In genomic region chr6:34713169-34713568, GRCm38 (mm10) we compare ENCODE assay signal across 18 mouse cellular contexts.
DNase-seq lines count a peak whose midpoint lies in the region; ATAC-seq and TF ChIP-seq lines count a peak whose summit lies in the region.
"Had no signal": no experiment of that assay in that cellular context is flagged by ENCODE, and none has a peak within 500 bp of the region (broad histone marks: within the 10 kb centered on the region; RNA-seq: fewer than 3 reads in every experiment).

No protein-coding gene starts in this region.

- H3K9ac ChIP-seq in forebrain, embryonic 14.5 days (ENCODE audit: low read length): no peak overlapping the region
- H3K9ac ChIP-seq in midbrain, embryonic 12.5 days (replicated peaks): 0 out of 2 replicates have a peak overlapping the region, but pooled peaks have one; percentile 3
- H3K9ac ChIP-seq in midbrain, embryonic 11.5 days (ENCODE audit: low read length): no peak overlapping the region
- H3K9ac ChIP-seq in stomach, postnatal 0 days (ENCODE audit: low read length): no peak overlapping the region
- H3K9ac ChIP-seq: hindbrain, embryonic 14.5 days; limb, embryonic 12.5 days; lung, embryonic 14.5 days had no signal

- no peak overlapping the region for H3K4me3 ChIP-seq in forebrain, embryonic 10.5 days
- H3K4me3 ChIP-seq in forebrain, embryonic 14.5 days (ENCODE audit: low read depth, low read length): no peak overlapping the region
- no peak overlapping the region for H3K4me3 ChIP-seq in kidney, adult 2 months (ENCODE audit: insufficient read depth, low read depth, low read length)
- H3K4me3 ChIP-seq in midbrain, embryonic 12.5 days: no peak overlapping the region
- H3K4me3 ChIP-seq in midbrain, embryonic 11.5 days (ENCODE audit: low read depth, low read length): no peak overlapping the region
- no peak overlapping the region for H3K4me3 ChIP-seq in stomach, postnatal 0 days (ENCODE audit: low read depth, low read length)
- H3K4me3 ChIP-seq: limb, embryonic 12.5 days had no signal

- 83% methylated on average over 4 of the region's 4 CpGs for WGBS in forebrain, embryonic 10.5 days
- 89% methylated on average over 4 of the region's 4 CpGs for WGBS in forebrain, embryonic 14.5 days
- WGBS in kidney, adult 2 months: 75% methylated on average over 4 of the region's 4 CpGs
- WGBS in midbrain, embryonic 12.5 days: 83% methylated on average over 4 of the region's 4 CpGs
- 91% methylated on average over 4 of the region's 4 CpGs for WGBS in midbrain, embryonic 11.5 days
- 77% methylated on average over 4 of the region's 4 CpGs for WGBS in stomach, postnatal 0 days

- ATAC-seq in forebrain, embryonic 14.5 days: no peak
- no peak for ATAC-seq in midbrain, embryonic 12.5 days (ENCODE audit: low FRiP score, low read depth)
- ATAC-seq in midbrain, embryonic 11.5 days (ENCODE audit: low FRiP score): no peak
- ATAC-seq in stomach, postnatal 0 days (ENCODE audit: low FRiP score, low TSS enrichment): peak; percentile 55

- no peak for TF ChIP-seq EP300 in stomach, postnatal 0 days (optimal IDR thresholded peaks at IDR 0.05)

- DNase-seq in forebrain, embryonic 10.5 days (ENCODE audit: extremely low spot score, low spot score): no peak
- DNase-seq in forebrain, embryonic 14.5 days (ENCODE audit: low spot score): no peak
- peak; percentile 17 for DNase-seq in kidney, adult 2 months
- DNase-seq in kidney, postnatal 25 days: no peak
- DNase-seq in midbrain, embryonic 11.5 days (ENCODE audit: low spot score, missing footprints): no peak
- DNase-seq in stomach, postnatal 0 days (ENCODE audit: low spot score): no peak
- DNase-seq in urinary bladder, adult 18-20 months (ENCODE audit: low spot score in 2 of 2): no peak
- DNase-seq: adrenal gland, postnatal 10 days; cerebellum, adult 11 months; cerebellum, postnatal 14 days; kidney, postnatal 4 days; layer of hippocampus, adult 9-11 months; lung, embryonic 14.5 days; midbrain, embryonic 14.5 days had no signal

- no peak for TF ChIP-seq CTCF in kidney, adult 2 months (conservative IDR thresholded peaks at IDR 0.05; ENCODE audit: insufficient read depth, insufficient read length, low read depth, low read length)
- TF ChIP-seq CTCF in stomach, postnatal 0 days (IDR thresholded peaks at IDR 0.05; ENCODE audit: low read depth): no peak

- TF ChIP-seq POLR2A in kidney, adult 2 months (IDR thresholded peaks at IDR 0.05; ENCODE audit: low read depth, low read length): no peak

- 0 out of 2 replicates have a peak overlapping the region, but pooled peaks have one; percentile 25 for H3K27ac ChIP-seq in forebrain, embryonic 10.5 days
- no peak overlapping the region for H3K27ac ChIP-seq in forebrain, embryonic 14.5 days (ENCODE audit: low read depth, low read length)
- no peak overlapping the region for H3K27ac ChIP-seq in kidney, adult 2 months (ENCODE audit: insufficient read depth, low read depth, low read length)
- H3K27ac ChIP-seq in midbrain, embryonic 12.5 days (replicated peaks): no peak overlapping the region
- H3K27ac ChIP-seq in midbrain, embryonic 11.5 days (ENCODE audit: low read depth, low read length): no peak overlapping the region
- no peak overlapping the region for H3K27ac ChIP-seq in stomach, postnatal 0 days (replicated peaks)
- H3K27ac ChIP-seq: hindbrain, embryonic 14.5 days; limb, embryonic 12.5 days had no signal

- peaks cover 7% of the 10 kb centered on the region for H3K36me3 ChIP-seq in forebrain, embryonic 10.5 days (replicated peaks)
- H3K36me3 ChIP-seq in forebrain, embryonic 14.5 days (ENCODE audit: control insufficient read depth, insufficient read depth, low read length): no peaks in the 10 kb centered on the region
- no peaks in the 10 kb centered on the region for H3K36me3 ChIP-seq in kidney, adult 2 months (ENCODE audit: control insufficient read depth, insufficient read depth, low read length)
- no peaks in the 10 kb centered on the region for H3K36me3 ChIP-seq in midbrain, embryonic 12.5 days
- H3K36me3 ChIP-seq in midbrain, embryonic 11.5 days (ENCODE audit: control insufficient read depth, insufficient read depth, low read length): no peaks in the 10 kb centered on the region
- no peaks in the 10 kb centered on the region for H3K36me3 ChIP-seq in stomach, postnatal 0 days (ENCODE audit: control insufficient read depth, insufficient read depth, low read length)

- no peak overlapping the region for H3K4me2 ChIP-seq in forebrain, embryonic 14.5 days (ENCODE audit: low read length)
- H3K4me2 ChIP-seq in midbrain, embryonic 12.5 days (replicated peaks): no peak overlapping the region
- H3K4me2 ChIP-seq in midbrain, embryonic 11.5 days: no peak overlapping the region
- H3K4me2 ChIP-seq in stomach, postnatal 0 days (replicated peaks; ENCODE audit: low read depth): no peak overlapping the region
- H3K4me2 ChIP-seq: hindbrain, embryonic 14.5 days; limb, embryonic 12.5 days; lung, embryonic 14.5 days had no signal

- H3K9me3 ChIP-seq in forebrain, embryonic 10.5 days: no peaks in the 10 kb centered on the region
- H3K9me3 ChIP-seq in forebrain, embryonic 14.5 days (replicated peaks; ENCODE audit: control insufficient read depth, low read length): no peaks in the 10 kb centered on the region
- no peaks in the 10 kb centered on the region for H3K9me3 ChIP-seq in midbrain, embryonic 12.5 days
- H3K9me3 ChIP-seq in midbrain, embryonic 11.5 days (ENCODE audit: control insufficient read depth, low read length): no peaks in the 10 kb centered on the region
- H3K9me3 ChIP-seq in stomach, postnatal 0 days (ENCODE audit: control insufficient read depth, low read length): no peaks in the 10 kb centered on the region
- H3K9me3 ChIP-seq: limb, embryonic 12.5 days had no signal

- H3K27me3 ChIP-seq in forebrain, embryonic 10.5 days (ENCODE audit: poor library complexity, severe bottlenecking): 0 out of 2 replicates have a peak, but pooled peaks cover 5% of the 10 kb centered on the region
- H3K27me3 ChIP-seq in forebrain, embryonic 14.5 days (replicated peaks; ENCODE audit: control insufficient read depth, insufficient read depth, low read length): no peaks in the 10 kb centered on the region
- no peaks in the 10 kb centered on the region for H3K27me3 ChIP-seq in kidney, adult 2 months (replicated peaks; ENCODE audit: control insufficient read depth, insufficient read depth, low read length)
- H3K27me3 ChIP-seq in midbrain, embryonic 12.5 days: no peaks in the 10 kb centered on the region
- no peaks in the 10 kb centered on the region for H3K27me3 ChIP-seq in midbrain, embryonic 11.5 days (ENCODE audit: control insufficient read depth, insufficient read depth, low read length)
- H3K27me3 ChIP-seq in stomach, postnatal 0 days (ENCODE audit: control insufficient read depth, insufficient read depth, low read length): no peaks in the 10 kb centered on the region
- H3K27me3 ChIP-seq: CH12.LX; limb, embryonic 12.5 days had no signal

- H3K4me1 ChIP-seq in forebrain, embryonic 10.5 days: peaks cover 68% of the 10 kb centered on the region
- peaks cover 12% of the 10 kb centered on the region; the same call in 1 of the 2 replicates for H3K4me1 ChIP-seq in forebrain, embryonic 14.5 days (ENCODE audit: control insufficient read depth, insufficient read depth, low read length)
- peaks cover 10% of the 10 kb centered on the region; the same call in 1 of the 2 replicates for H3K4me1 ChIP-seq in kidney, adult 2 months (ENCODE audit: control insufficient read depth, insufficient read depth, low read length)
- peaks cover 43% of the 10 kb centered on the region for H3K4me1 ChIP-seq in midbrain, embryonic 12.5 days
- H3K4me1 ChIP-seq in midbrain, embryonic 11.5 days (ENCODE audit: control insufficient read depth, insufficient read depth, low read length): peaks cover 16% of the 10 kb centered on the region
- H3K4me1 ChIP-seq in stomach, postnatal 0 days (replicated peaks; ENCODE audit: control insufficient read depth, insufficient read depth): peaks cover 5% of the 10 kb centered on the region
